Mouse (Mus musculus) MEL (cell line): ENCODE measurements around the gene H3f3b.

Source experiments
- CTCF ChIP-seq, 3 experiments: IDR thresholded peaks in 2 of 3; conservative IDR thresholded peaks in 1 of 3; 2 replicates each; pipeline ENCODE4 v1.5.1; 2011 to 2012; ENCODE audit warnings: low read length in 3 of 3, low read depth in 2 of 3, mild to moderate bottlenecking in 2 of 3, improper control_type of control experiment in 1 of 3, inconsistent platforms in 1 of 3, mixed read lengths in 1 of 3, moderate library complexity in 1 of 3; ENCODE audit not compliant: control insufficient read depth in 1 of 3, insufficient read depth in 1 of 3, poor library complexity in 1 of 3, severe bottlenecking in 1 of 3
- E2F4 ChIP-seq: IDR thresholded peaks from 2 replicates; pipeline ENCODE4 v1.6.1; 2011; ENCODE audit warnings: low read depth, low read length, improper control_type of control experiment, borderline replicate concordance
- EP300 ChIP-seq, 2 experiments: IDR thresholded peaks; 2 replicates each; pipeline ENCODE4 v1.6.1; 2011; ENCODE audit warnings: improper control_type of control experiment in 2 of 2, low read length in 2 of 2, low read depth in 1 of 2, mild to moderate bottlenecking in 1 of 2
- GATA1 ChIP-seq: IDR thresholded peaks from 2 replicates; pipeline ENCODE4 v1.6.1; 2011; ENCODE audit warnings: low read depth, low read length, improper control_type of control experiment
- MAX ChIP-seq: IDR thresholded peaks from 2 replicates; pipeline ENCODE4 v1.6.1; 2011; ENCODE audit warnings: low read length, improper control_type of control experiment
- POLR2A ChIP-seq, 2 experiments: IDR thresholded peaks; 2 replicates each; pipeline ENCODE4 v1.6.1; 2011 to 2012; ENCODE audit warnings: low read length in 2 of 2, mild to moderate bottlenecking in 2 of 2, control low read depth in 1 of 2, improper control_type of control experiment in 1 of 2, low read depth in 1 of 2, moderate library complexity in 1 of 2; ENCODE audit not compliant: control insufficient read depth in 1 of 2, insufficient read depth in 1 of 2, poor library complexity in 1 of 2
- POLR2AphosphoS2 ChIP-seq: IDR thresholded peaks from 2 replicates; pipeline ENCODE4 v1.6.1; 2011; ENCODE audit warnings: low read length, improper control_type of control experiment
- TAL1 ChIP-seq: IDR thresholded peaks from 2 replicates; pipeline ENCODE4 v1.6.1; 2012; ENCODE audit warnings: mild to moderate bottlenecking, inconsistent platforms, low read length, moderate library complexity, mixed read lengths
- ZKSCAN1 ChIP-seq: IDR thresholded peaks from 2 replicates; pipeline ENCODE4 v1.6.1; 2012; ENCODE audit warnings: low read depth, mild to moderate bottlenecking, inconsistent platforms, low read length, improper control_type of control experiment, moderate library complexity

DNA sequence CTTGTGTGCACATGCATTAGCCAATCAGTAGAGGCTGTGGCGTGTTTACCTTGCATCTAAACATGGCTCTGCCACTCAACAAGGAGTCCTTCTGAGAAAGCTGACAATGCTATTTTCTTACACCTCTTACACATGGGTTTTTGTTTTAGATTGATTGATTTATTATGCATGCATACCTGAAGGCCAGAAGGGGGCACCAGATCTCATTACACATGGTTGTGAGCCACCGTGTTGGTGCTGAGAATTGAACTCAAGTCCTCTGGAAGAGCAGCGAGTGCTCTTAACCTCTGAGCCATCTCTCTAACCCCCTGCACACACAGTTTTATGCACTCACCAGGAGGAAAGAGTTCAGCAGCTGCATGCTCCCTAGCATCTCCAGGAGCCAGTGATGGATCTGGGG, 24.9 kb downstream of the H3f3b start:
- no peak for TF ChIP-seq GATA1
- TF ChIP-seq ZKSCAN1: no peak
- no peak for TF ChIP-seq E2F4
- no peak for TF ChIP-seq EP300 (IDR thresholded peaks at IDR 0.05; ENCODE audit: low read depth in 1 of 2, low read length in 2 of 2)
- TF ChIP-seq POLR2A (IDR thresholded peaks at IDR 0.05; ENCODE audit: control insufficient read depth in 1 of 2, insufficient read depth in 1 of 2, low read depth in 1 of 2, low read length in 2 of 2, poor library complexity in 1 of 2): no peak
- TF ChIP-seq MAX: no peak
- no peak for TF ChIP-seq POLR2AphosphoS2
- TF ChIP-seq CTCF (IDR thresholded peaks at IDR 0.05 in 2 of 3, conservative IDR thresholded peaks at IDR 0.05 in 1 of 3; ENCODE audit: control insufficient read depth in 1 of 3, insufficient read depth in 1 of 3, low read depth in 2 of 3, low read length in 3 of 3, poor library complexity in 1 of 3, severe bottlenecking in 1 of 3): peak; percentile 37 to 54 (median 50); a peak in 5 of 6 replicates
- TF ChIP-seq TAL1: no peak
